Mouse (Mus musculus): ENCODE results near the gene Faim2.

- TF ChIP-seq TAL1 (IDR thresholded peaks at IDR 0.05; ENCODE audit: low read length) = no peak
- TF ChIP-seq GATA1 (IDR thresholded peaks at IDR 0.05; ENCODE audit: low read length) = no peak
Observed at GRCm38 (mm10) chr15:99520306-99520705, 7.7 kb downstream of the Faim2 start.
